9 mouse cellular contexts compared by ENCODE assay signal in the genomic region with DNA sequence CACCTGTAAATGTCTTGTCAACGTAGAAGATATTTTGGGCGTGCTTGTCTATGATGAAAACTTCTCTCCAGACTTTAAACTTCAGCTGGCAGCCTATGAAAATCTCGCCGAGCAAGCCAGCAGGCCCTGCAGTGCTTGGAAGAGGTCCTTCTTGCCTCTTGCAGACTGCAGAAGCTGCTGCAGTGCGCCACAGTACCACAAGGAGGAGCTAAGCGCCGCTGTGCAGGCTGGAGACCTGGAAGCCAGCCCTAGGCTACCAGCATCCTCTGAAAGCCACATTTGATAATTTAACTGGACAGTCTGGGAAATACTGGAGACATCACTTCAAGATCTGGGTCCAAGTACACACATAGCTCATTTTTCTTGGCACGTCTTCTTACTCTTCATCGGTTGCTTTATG. TPM values are rescaled to one million over a fixed set of nuclear protein-coding genes. Genes with fewer than 3 reads are reported as not detected.
DNase-seq lines count a peak whose midpoint lies in the region; ATAC-seq and TF ChIP-seq lines count a peak whose summit lies in the region.
"Had no signal": no experiment of that assay in that cellular context is flagged by ENCODE, and none has a peak within 500 bp of the region (broad histone marks: within the 10 kb centered on the region; RNA-seq: fewer than 3 reads in every experiment).

No protein-coding gene starts in this region.

- H3K4me3 ChIP-seq in ES-Bruce4 (ENCODE audit: low read depth, low read length), result no peak overlapping the region
- no peak overlapping the region for H3K4me3 ChIP-seq in forebrain, embryonic 10.5 days
- no peak overlapping the region for H3K4me3 ChIP-seq in lung, embryonic 16.5 days (ENCODE audit: low read length)
- H3K4me3 ChIP-seq: heart, embryonic 13.5 days had no signal

- no peak overlapping the region for H3K4me2 ChIP-seq in lung, embryonic 16.5 days (ENCODE audit: low read depth, low read length)
- H3K4me2 ChIP-seq: heart, embryonic 13.5 days had no signal

- TF ChIP-seq CTCF in ES-Bruce4 (IDR thresholded peaks at IDR 0.05; ENCODE audit: low read depth, low read length), result peak; percentile 91
- peak; percentile 91 for TF ChIP-seq CTCF in brain, embryonic 14.5 days (IDR thresholded peaks at IDR 0.05; ENCODE audit: borderline replicate concordance, extremely low read depth, insufficient read depth, insufficient read length)

- TF ChIP-seq POLR2A in ES-Bruce4 (IDR thresholded peaks at IDR 0.05; ENCODE audit: insufficient read depth, low read length), result no peak
- no peak for TF ChIP-seq POLR2A in brain, embryonic 14.5 days (IDR thresholded peaks at IDR 0.05; ENCODE audit: borderline replicate concordance, extremely low read depth, insufficient read depth, insufficient read length, poor library complexity, severe bottlenecking)

- no peak overlapping the region for H3K9ac ChIP-seq in ES-Bruce4 (ENCODE audit: low read depth, poor library complexity, severe bottlenecking)
- H3K9ac ChIP-seq in lung, embryonic 16.5 days (ENCODE audit: low read length), result no peak overlapping the region
- H3K9ac ChIP-seq: heart, embryonic 13.5 days had no signal

- no peaks in the 10 kb centered on the region for H3K4me1 ChIP-seq in ES-Bruce4 (ENCODE audit: control insufficient read depth, insufficient read depth, low read length)
- H3K4me1 ChIP-seq in forebrain, embryonic 10.5 days, result no peaks in the 10 kb centered on the region
- no peaks in the 10 kb centered on the region for H3K4me1 ChIP-seq in lung, embryonic 16.5 days (replicated peaks; ENCODE audit: control insufficient read depth, insufficient read depth, low read length)
- H3K4me1 ChIP-seq: heart, embryonic 13.5 days had no signal

- peak; percentile 67; the same call in 1 of the 2 replicates for ATAC-seq in lung, embryonic 16.5 days (ENCODE audit: low read depth)

- H3K9me3 ChIP-seq in ES-Bruce4 (replicated peaks; ENCODE audit: control insufficient read depth, insufficient read depth, low read length, poor library complexity, severe bottlenecking), result no peaks in the 10 kb centered on the region
- H3K9me3 ChIP-seq in forebrain, embryonic 10.5 days, result no peaks in the 10 kb centered on the region
- H3K9me3 ChIP-seq in lung, embryonic 16.5 days (ENCODE audit: control insufficient read depth, low read length), result no peaks in the 10 kb centered on the region
- H3K9me3 ChIP-seq: heart, embryonic 13.5 days had no signal

- DNase-seq in brain, embryonic 14.5 days (ENCODE audit: low read depth), result peak; percentile 83
- peak; percentile 74 for DNase-seq in forebrain, embryonic 10.5 days (ENCODE audit: extremely low spot score, low spot score)
- peak; percentile 81 to 92 for DNase-seq in heart, postnatal 14 days
- peak; percentile 87 for DNase-seq in layer of hippocampus, adult 11-12 months (ENCODE audit: low spot score)
- peak; percentile 77 for DNase-seq in ovary, postnatal 14 days (ENCODE audit: low spot score)
- DNase-seq in thymus, postnatal 14 days, result peak; percentile 89

- WGBS in forebrain, embryonic 10.5 days, result 19% methylated on average over 9 of the region's 9 CpGs
- WGBS in lung, embryonic 16.5 days, result 12% methylated on average over 9 of the region's 9 CpGs

- H3K27ac ChIP-seq in ES-Bruce4 (ENCODE audit: insufficient read depth, low read length), result no peak overlapping the region
- H3K27ac ChIP-seq in forebrain, embryonic 10.5 days, result no peak overlapping the region
- no peak overlapping the region for H3K27ac ChIP-seq in lung, embryonic 16.5 days (ENCODE audit: low read length)
- H3K27ac ChIP-seq: heart, embryonic 13.5 days had no signal

- no peaks in the 10 kb centered on the region for H3K36me3 ChIP-seq in ES-Bruce4 (ENCODE audit: control insufficient read depth, insufficient read depth, low read length, poor library complexity, severe bottlenecking)
- H3K36me3 ChIP-seq in forebrain, embryonic 10.5 days (replicated peaks), result no peaks in the 10 kb centered on the region
- no peaks in the 10 kb centered on the region for H3K36me3 ChIP-seq in lung, embryonic 16.5 days (ENCODE audit: control insufficient read depth, insufficient read depth, low read length)
- H3K36me3 ChIP-seq: heart, embryonic 13.5 days had no signal

- intact Hi-C loops in heart, postnatal 14 days (cut with DNase I), result no loop called here

- TF ChIP-seq EP300 in ES-Bruce4 (IDR thresholded peaks at IDR 0.05; ENCODE audit: insufficient read depth, low read depth, low read length), result no peak

- no peaks in the 10 kb centered on the region for H3K27me3 ChIP-seq in ES-Bruce4 (ENCODE audit: control insufficient read depth, insufficient read depth, low read length, poor library complexity, severe bottlenecking)
- no peaks in the 10 kb centered on the region for H3K27me3 ChIP-seq in forebrain, embryonic 10.5 days (ENCODE audit: poor library complexity, severe bottlenecking)
- no peaks in the 10 kb centered on the region for H3K27me3 ChIP-seq in lung, embryonic 16.5 days (ENCODE audit: control insufficient read depth, insufficient read depth, low read depth, low read length)

RNA-seq across cellular contexts. Expression of a gene that starts 10.0 kb away (rescaled TPM):
- polyA plus RNA-seq in ES-Bruce4 (2011; ENCODE audit: insufficient read depth, insufficient read length, low read depth, missing spikeins), result 82.9 and 83.7 TPM in 2 replicates
- polyA plus RNA-seq in brain, embryonic 14.5 days (2012; rRNA removed), result 29.5 and 43.5 TPM in 2 replicates
- 62.6 and 64.6 TPM in 2 replicates for polyA plus RNA-seq in forebrain, embryonic 10.5 days (2016; fragmentation: Nextera tagmentation; extraction: Ambion mirVana)
- total RNA-seq in heart, postnatal 14 days (2021), result 10 to 100 TPM; 76.5 to 82.0 TPM
- 79.1 and 91.2 TPM in 2 replicates for polyA plus RNA-seq in lung, embryonic 16.5 days (2015; fragmentation: Nextera tagmentation; extraction: Ambion mirVana)

RNA-seq across cellular contexts. Expression of a gene that starts 55.5 kb away (rescaled TPM):
- 64.3 and 77.0 TPM in 2 replicates for polyA plus RNA-seq in ES-Bruce4 (2011; ENCODE audit: insufficient read depth, insufficient read length, low read depth, missing spikeins)
- 10.9 and 12.8 TPM in 2 replicates for polyA plus RNA-seq in brain, embryonic 14.5 days (2012; rRNA removed)
- polyA plus RNA-seq in forebrain, embryonic 10.5 days (2016; fragmentation: Nextera tagmentation; extraction: Ambion mirVana), result 16.4 and 20.0 TPM in 2 replicates
- 10 to 100 TPM; 14.8 to 30.7 TPM for total RNA-seq in heart, postnatal 14 days (2021)
- 18.5 and 22.1 TPM in 2 replicates for polyA plus RNA-seq in lung, embryonic 16.5 days (2015; fragmentation: Nextera tagmentation; extraction: Ambion mirVana)
